Mouse (Mus musculus): Measurements from ENCODE around the gene Gm28553. TPM values are rescaled to one million over a fixed set of nuclear protein-coding genes. Genes with fewer than 3 reads are reported as not detected.
"Not testable (repeated sequence)": the region's sequence is repeated elsewhere in the genome, so short reads cannot be mapped to it uniquely, and the experiment has no call there.

Gm28553 gene
- not detected for total RNA-seq (2021)
- long read RNA-seq, experiment 1: 0 reads
- long read RNA-seq, experiment 2: 0 reads

GRCm38 (mm10) chrY:48856197-48856596 is at the start of gene Gm28553:
TSS of gene Gm28553 (plus strand) at chrY:48856497.
- DNase-seq (ENCODE audit: low spot score in 2 of 2): not testable (repeated sequence)
